Mouse (Mus musculus) adrenal gland, postnatal 14 days (tissue): ENCODE data around the gene Ezh1. TPM values are rescaled to one million over a fixed set of nuclear protein-coding genes. Genes with fewer than 3 reads are reported as not detected.

ENCODE experiments used
- DNase-seq: peaks from one replicate; pipeline ENCODE4 v3.0.0; 2021; ENCODE audit warnings: mixed read lengths
- total RNA-seq: library from RNA; stranded (reverse); gene quantifications from 2 replicates; pipeline ENCODE4 v1.2.3, GENCODE M21; 2021

The Ezh1 gene
- total RNA-seq, 1 experiment from 2014 or later = 28.8 TPM

DNA sequence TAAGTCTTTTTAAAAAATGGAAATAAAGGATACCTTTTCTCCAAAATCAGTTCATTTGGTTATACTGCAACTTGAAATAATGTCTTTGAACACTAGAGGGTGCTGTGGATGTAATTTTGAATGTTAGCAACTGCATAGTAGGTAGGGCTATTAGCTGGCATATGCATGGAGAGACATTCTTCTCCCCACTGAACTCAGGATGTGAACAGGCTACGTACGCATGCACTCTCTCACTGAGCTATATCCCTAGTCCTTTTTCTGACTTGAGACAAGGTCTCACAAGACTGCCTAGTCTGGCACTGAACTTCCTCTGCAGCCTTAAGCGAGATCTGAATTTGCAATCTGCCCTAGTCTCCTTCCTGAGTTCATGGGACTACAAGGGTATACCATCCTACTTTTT, 14.3 kb downstream of the Ezh1 start:
- peak; percentile 21 for DNase-seq

DNA sequence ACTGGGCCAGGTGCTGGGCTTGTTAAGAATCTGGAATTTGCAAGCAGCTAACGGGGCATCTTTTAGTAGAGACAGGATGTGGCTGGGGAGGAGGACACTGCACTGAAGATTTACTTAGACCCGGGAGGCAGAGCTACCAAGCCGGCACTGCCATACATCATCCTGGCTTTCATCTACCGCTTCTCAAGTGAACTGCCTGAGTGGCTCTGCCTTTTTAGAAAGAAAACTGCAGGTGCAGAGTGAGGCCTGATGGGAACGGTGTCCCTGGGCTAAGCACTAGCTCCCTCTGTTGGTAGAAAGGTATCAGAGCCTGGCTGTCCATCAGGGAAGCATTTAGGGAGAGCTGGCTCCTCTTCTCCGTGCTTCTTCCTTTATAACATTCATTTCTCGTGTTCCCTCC, 25.3 kb downstream of the Ezh1 start:
- DNase-seq = peak; percentile 66

DNA sequence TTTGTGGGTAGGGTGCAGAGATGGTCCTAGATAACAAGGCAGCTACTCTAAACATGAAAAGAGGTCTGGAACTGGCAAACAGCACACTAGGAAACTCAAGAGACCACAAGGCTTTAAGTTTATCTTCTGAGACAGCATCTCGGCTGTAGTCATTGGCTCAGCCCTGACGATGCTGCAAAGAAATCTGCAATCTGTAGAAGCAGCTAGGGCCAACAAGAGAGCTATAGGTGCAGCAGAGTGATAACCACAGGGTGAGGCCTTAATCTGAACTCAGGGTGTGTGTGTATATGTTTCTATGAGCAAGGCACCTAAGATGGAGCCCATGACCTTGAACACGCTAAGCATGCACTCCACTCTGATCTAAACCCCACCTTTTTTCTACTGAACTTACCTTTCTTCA, 26.7 kb downstream of the Ezh1 start:
- no peak for DNase-seq

DNA sequence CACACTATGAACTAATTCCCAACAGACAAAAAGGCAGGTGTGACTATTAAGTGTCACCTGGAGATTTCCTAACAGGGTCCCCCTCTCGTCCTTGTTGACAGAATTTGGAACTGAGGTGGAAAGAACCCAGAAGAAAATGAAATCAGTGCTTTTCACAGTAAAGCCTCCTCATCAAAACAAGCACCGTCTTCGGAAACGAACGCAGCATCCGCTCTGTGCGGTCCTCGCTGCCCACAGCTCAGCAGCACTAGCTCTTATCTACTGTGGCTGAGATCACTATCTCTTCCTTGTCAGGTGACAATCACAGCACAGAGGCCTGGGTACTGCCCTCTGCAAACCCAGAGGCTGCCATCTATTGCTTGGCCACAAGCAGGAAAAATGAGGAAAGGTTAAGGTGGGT, 30.1 kb downstream of the Ezh1 start:
- no peak for DNase-seq

DNA sequence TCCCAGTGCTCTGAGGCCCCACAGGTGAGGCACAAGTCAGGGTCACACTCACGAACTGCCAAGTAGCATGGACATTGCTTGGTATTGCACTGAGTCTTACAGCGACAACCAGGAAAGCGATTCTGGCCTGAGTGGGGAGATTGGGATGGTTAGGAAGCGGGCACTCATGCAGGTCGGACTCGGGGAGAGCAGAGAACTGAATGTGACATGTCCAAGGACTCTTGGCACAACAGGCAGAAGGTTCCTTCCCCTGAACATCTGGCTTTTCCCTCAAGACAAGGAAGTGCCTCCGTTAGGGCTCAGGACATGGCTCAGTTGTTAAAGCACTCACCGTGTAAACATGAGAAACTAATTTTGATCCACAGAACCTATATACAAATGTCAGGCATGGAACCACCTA, 30.7 kb downstream of the Ezh1 start:
- DNase-seq = no peak

DNA sequence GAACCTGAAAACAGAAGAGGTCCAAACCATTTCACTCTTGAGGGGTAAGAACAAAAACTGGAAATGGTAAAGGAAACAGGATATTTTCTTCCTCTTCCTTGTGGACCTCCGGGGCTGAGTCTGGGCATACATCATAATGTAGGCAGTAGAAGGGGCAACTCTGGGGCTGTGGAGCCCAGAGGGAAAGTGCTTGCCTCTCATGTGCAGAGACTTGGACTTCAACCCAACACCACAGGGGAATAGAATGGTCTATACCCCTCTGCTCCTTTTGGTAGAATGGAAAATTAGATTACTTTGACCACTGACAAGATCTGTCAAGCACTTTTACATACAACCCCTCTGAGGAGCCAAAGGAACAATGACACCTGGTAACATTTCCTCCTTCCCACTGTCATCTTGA, 31.2 kb downstream of the Ezh1 start:
- DNase-seq = no peak

DNA sequence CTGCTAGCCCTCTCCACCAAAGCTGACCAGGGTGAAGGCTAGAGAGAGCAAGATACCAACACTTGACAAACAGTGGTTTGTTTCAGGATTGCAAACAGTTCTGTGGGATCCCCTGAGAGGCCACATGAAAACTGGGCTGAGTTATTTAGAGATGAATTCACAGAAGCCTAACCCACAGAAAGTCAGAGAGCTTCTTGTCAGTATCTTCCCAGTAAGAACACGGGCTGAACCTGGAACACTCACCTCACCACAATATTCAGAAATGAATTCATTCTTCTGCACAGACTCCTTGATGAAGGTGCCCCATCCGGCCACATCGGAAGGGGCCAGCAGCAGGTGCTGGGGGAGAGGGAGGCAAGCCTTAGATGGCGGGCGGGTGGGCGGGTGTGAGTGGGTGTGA, 31.6 kb downstream of the Ezh1 start:
- DNase-seq = no peak

DNA sequence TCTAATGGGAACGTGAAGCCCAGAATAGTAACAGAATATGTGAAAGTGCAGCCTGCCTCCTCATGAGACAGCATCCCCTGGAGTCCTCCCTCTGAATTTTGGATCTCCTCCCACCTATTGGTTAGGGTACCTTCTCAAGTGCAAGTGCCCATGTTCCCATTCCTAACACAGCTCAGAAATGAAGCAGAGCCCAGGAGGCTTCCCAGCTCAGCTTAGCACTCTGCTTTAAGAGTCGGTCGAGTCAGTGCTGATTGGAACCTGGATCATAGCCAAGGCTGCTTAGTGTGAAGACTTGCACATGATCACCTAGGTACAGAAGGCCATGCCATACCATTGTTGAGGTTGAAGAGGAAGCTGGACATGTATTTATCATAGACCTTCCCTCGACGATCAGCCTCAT, 32.1 kb downstream of the Ezh1 start:
- no peak for DNase-seq

DNA sequence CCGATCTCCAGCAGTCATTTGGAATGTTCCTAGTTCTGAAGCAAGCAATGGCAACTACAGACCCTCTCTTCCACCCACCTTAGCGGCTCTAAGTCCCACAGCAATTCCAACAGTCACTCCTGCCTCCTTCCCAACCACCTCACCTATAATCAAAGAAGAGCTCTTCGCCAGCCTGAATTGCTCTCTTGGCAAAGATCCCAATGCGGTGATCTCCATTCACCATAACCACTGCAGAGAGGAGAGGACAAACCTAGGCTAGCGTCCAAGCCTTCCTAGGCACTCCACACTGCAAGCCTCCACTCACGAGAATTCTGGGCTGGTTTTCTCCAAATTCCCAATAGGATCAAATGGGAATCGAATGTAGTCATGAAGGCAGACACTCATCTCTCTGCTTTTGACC, 33.2 kb downstream of the Ezh1 start:
- DNase-seq = no peak

DNA sequence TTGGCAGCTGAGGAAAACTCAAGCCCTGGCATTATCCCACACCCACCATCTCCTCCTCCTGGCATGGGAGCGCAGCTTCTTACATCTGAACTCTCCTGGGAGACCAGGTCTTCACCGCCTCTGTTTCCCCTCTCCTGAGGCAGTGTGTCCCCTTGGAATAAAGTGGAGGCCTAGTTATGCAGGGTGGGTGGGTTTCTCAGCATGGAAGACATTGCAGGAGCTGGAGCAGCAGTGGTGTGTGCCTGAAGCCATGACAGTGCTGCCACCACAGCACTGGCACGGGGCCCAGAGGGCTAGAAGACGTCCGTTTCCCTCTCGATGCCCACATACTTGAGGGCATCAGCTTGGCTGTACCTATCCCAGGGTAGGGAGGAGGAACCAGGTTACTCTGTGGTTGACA, 33.6 kb downstream of the Ezh1 start:
- DNase-seq = no peak

DNA sequence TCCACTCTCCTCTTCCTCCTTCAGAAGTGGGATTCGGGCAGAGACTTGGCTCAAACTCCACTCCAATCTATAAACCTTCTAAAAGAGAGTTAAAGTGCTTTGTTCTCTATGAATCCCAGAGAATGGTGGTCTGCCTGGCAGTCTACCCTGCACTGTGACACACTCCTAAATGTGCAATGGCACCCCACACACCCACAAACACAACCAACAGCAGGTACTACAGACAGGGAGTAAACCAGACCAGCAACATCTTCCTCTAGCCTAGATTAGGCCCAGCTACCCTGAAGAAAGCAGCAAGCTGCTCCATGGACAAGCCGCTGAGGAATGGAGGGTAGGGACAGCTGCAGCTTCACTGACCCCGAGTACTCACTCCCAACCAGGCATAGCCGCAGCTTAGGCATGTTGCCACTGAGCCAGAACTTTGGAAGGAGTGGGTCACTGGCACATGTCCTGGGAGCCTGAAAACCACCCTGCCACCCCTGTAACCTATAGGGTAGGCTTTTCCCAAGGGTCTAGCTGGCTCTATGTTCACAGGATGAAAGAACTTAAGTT, 34.3 kb downstream of the Ezh1 start:
- no peak for DNase-seq

DNA sequence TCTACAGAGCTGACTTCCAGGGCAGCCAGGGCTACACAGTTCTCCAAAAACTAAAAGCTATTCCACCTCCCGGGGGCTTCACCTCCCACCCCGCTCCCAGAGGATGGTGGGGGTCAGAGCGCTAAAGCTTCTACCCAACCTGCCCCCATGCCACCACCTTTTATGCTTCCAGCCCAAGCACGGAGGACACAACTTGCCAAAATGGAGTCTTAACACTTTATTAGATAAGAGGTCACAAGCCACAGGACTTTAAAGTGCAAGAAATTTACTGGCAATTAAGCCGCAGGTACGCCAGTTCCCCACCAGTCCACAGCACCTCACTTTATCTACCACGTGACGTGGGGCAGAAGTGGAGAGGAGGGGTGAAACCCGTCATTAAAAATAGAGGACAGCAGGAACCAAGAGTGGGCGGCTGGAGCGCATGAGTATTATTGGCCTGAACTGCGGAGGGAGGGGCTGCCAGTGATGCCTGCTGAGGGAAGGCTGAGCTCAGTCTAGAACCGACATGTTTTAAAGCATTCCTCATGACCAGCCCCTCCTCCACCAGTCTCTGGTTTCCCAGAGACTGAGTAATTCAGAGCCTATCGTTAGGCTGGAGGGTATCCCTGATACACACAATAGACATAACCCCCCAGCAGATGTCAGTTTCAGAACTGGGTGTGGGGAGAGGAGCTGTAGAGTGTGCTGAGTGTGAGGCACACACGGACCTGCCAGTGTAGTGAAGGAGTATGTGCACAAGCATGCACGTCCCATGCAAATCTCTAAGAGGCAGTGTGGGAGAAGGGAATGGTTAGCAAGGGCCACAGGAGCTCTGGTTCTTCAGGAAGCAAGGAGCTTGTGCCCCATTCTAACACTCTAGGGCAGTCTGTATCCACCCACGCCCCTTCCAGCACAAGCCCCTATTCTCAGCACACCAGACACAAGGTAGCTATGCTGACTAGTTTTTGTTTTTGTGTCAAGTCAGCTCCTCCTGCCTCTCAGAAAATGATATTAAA, 35.1 kb downstream of the Ezh1 start:
- DNase-seq = no peak

DNA sequence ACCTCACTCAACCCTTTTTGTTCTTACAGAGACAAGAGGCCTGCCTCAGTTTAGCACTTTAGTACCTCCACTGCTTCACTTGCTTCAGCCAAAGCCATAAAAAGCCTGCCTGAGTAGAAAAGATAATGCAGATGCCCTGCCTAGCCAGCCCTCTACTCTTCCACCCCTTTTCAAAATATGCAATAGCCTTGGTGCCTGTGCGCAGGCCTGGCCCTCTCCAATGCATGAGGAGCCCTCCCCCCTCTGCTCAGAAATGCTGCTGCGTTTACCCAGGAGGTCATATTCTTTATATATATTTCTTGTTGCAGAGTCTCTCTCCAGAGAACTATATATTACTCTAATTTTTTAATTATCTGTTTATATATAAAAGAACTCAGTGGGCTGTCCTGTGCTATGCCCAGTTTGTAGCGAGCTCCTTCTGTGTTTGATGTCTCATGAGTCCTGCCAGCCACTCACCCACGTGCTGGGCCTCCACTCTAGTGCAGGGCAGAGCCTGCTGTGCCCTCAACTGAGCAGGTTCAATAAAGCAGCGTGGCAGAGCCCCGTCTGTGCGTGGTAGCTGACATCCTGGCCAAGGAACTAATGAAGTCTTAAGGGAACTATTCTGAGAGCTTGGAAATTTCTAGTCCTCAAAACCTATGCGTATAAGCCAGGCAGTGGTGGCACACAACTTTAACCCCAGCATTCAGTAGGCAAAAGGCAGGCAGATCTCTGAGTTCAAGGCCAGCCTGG, 35.9 kb downstream of the Ezh1 start:
- no peak for DNase-seq

DNA sequence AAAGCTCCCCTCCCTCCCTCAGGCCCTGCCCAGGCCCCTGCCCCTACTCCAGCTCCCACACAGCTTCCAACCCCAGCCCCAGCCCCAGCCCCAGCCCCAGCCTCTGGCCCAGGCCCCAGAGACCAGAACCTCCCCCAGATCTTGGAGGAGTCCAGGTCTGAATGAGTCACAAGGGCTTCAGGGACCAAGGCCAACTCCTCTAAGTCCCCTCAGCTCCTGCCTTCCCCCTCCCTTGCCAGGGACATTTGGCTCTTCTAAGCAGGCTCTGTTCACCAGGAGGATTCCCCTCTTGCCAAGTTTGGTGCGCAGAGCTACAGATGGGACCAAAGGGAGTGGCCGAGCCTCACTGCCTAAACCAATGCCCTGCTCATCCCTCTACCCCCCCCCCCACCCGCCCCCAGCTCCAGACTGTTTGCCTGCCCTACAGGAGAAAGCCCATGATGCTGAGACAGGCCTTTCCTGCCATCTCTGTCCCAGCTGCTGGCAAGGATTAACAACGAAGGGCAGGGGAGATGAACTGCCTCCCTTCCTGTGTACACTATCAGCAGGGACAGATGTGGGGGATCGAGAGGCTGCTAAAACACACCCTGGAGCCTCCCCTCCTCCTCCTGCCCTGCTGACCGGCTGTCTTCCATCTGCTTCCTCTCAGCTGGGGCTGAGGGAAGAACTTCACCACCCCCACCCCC, 36.6 kb downstream of the Ezh1 start:
- DNase-seq = peak; percentile 85

DNA sequence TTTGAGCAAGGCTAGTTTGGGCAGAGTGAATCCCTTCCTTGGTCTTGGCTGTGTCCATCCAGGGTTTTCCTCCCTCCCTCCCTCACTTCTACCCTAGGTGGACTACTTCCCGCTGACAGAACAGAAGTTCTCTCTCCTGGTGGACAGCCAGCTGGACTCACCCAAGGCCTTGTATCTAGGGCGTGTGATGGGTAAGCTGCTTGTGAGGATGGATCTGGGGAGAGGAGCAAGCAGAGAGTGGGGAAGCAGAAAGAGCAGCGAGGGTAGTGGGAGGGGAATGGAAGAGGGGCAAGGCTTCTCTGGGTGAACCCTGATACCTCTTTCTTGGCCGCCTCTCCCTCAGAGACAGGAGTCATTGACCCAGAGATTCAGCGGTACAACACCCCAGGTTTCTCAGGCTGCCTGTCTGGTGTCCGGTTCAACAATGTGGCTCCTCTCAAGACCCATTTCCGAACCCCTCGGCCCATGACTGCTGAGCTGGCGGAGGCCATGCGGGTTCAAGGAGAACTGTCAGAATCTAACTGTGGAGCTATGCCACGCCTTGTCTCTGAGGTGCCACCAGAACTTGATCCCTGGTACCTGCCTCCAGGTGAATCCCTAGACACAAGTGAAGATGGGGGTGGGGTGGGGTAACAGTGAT, 38.0 kb downstream of the Ezh1 start:
- peak; percentile 65 for DNase-seq

DNA sequence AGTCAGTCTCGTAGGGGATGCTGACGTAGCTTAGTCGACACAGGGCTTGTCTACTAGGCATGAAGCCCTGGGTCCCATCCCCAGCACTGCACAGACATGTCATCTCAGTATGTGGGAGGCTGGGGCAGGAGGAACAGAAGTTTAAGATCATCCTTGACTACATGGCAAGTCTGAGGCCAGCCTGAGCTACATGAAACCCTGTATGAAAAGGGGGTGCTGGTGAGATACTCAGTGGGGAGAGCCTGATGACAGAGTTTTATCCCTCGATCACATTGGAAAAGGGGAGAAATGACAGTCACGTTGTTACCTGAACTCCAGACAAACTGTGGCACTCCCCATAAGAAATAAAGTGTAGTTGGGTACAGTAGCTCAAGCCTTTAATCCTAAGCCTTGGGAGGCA, 38.7 kb downstream of the Ezh1 start:
- DNase-seq = no peak

DNA sequence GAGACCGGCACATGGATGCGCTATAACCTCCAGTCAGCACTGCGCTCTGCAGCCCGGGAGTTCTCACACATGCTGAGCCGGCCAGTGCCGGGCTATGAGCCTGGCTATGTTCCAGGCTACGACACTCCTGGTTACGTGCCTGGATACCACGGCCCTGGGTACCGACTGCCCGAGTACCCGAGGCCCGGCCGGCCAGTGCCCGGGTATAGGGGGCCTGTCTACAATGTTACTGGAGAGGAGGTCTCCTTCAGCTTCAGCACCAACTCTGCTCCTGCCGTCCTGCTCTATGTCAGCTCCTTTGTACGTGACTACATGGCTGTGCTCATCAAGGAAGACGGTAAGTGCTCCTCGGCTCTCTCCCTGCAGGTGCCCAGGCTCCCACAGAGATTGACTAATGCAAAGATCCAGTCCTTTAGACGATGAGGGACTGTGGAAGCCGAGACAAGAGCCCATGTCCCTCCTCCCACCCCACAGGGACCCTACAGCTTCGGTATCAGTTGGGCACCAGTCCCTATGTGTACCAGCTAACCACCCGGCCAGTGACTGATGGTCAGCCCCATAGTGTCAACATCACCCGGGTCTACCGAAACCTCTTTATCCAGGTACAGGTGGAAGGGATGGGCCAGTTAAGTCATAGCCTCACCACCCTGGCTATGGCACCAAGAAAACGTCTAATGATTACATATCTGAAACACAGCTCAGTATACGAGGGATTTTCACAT, 39.6 kb downstream of the Ezh1 start:
- DNase-seq = peak; percentile 4

DNA sequence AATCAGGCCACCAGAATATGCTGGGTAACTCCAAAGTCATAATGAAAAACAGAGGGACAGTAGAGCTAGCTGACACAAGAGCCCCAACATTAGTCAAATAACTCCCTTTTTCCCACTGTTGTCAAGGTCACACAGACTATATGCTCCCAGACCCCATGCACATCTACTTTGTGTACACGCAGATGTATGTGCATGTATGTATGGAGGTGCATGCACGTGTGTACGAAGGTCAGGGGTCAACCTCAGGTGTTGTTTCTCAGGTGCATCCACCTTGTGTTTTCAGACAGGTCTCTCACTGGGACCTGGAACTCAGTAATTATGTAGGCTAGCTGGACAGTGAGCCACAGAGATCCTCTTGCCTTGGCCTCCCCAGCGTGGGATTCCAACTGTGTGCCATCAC, 40.8 kb downstream of the Ezh1 start:
- no peak for DNase-seq

DNA sequence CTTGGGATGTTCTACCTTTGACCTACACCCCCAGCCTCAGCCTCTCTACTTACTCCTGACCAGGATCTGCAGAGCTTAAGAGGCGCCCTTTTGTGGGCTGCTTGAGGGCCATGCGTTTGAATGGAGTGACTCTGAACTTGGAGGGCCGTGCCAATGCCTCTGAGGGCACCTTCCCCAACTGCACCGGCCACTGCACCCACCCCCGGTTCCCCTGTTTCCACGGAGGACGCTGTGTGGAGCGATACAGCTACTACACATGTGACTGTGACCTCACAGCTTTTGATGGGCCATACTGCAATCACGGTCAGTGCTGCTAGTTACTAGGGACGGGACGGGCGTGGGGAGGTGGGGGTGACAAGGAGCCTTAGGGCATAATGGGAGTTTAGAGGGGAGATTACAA, 41.3 kb downstream of the Ezh1 start:
- DNase-seq = no peak

DNA sequence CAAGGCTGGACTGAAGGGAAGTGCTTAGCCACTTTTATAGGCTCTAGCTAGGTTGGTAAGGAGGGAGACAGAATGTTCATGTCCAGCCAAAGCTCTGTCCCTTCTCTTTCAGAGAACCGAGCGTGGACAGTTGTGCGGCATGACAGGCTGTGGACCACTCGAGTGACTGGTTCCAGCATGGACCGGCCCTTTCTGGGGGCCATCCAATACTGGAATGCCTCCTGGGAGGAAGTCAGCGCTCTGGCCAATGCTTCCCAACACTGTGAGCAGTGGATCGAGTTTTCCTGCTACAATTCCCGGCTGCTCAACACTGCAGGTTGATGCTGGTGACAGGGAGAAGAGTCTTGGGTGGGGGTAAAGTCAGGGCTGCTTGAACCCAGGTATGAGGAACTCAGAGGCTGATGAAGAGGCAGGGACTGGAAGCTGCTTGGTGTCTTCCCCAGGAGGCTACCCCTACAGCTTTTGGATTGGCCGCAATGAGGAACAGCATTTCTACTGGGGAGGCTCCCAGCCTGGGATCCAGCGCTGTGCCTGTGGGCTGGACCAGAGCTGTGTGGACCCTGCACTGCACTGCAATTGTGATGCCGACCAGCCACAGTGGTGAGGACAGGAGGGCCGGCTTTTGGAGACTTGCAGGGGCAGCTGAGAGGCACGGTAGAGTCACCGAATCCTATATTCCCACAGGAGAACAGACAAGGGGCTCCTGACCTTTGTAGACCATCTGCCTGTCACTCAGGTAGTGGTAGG, 43.3 kb downstream of the Ezh1 start:
- DNase-seq = no peak

DNA sequence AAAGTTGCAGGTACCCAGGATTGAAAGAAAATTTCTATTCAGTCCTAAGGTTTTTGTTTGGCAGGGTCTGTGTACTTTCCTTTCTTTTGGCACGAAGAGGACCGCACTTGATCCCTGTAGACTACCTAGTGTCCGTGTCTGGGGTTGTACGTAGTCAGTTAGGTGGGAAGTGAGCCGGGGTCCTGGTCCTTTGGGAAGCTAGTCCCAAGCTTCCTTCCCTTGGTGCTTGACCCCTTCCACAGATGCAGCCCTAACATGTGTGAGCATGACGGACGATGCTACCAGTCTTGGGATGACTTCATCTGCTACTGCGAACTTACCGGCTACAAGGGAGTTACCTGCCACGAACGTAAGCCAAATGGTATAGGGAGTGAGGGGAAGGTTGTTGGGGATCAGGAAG, 44.3 kb downstream of the Ezh1 start:
- no peak for DNase-seq
